Mouse (Mus musculus): ENCODE data around the gene Hist1h2ah. TPM values are rescaled to one million over a fixed set of nuclear protein-coding genes. Genes with fewer than 3 reads are reported as not detected.
"Not testable (repeated sequence)": the region's sequence is repeated elsewhere in the genome, so short reads cannot be mapped to it uniquely, and the experiment has no call there.

Hist1h2ah gene
- polyA plus RNA-seq, 1 experiment, result 89.8 TPM

DNA sequence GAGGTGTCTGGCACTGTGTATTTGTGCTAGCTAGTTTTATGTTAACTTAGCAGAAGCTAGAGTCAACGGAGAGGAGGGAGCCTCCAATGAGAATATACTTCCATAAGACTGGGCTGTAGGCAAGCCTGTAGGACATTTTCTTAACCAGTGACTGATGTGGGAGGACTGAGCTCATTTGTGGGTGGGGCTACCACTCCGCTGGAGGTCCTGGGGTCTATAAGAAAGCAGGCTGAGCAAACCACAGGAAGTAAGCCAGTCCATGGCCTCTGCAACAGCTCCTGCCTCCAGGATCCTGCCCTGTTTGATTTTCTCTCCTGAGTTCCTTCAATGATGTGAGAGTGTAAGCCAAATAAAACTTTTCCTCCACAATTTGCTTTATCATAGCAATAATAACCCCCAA lies 9.9 kb upstream of the Hist1h2ah start:
- no peak overlapping the region for H3K4me3 ChIP-seq (replicated peaks)
- peaks cover 60% of the 10 kb centered on the region for H3K4me1 ChIP-seq
- H3K36me3 ChIP-seq (replicated peaks; ENCODE audit: low read length), result no peaks in the 10 kb centered on the region
- H3K27me3 ChIP-seq (replicated peaks), result no peaks in the 10 kb centered on the region
- no peak for TF ChIP-seq GATA1 (IDR thresholded peaks at IDR 0.05; ENCODE audit: borderline replicate concordance, low read length)
- TF ChIP-seq FLI1 (IDR thresholded peaks at IDR 0.05; ENCODE audit: low read length), result no peak
- H3K9me3 ChIP-seq, result no peaks in the 10 kb centered on the region

DNA sequence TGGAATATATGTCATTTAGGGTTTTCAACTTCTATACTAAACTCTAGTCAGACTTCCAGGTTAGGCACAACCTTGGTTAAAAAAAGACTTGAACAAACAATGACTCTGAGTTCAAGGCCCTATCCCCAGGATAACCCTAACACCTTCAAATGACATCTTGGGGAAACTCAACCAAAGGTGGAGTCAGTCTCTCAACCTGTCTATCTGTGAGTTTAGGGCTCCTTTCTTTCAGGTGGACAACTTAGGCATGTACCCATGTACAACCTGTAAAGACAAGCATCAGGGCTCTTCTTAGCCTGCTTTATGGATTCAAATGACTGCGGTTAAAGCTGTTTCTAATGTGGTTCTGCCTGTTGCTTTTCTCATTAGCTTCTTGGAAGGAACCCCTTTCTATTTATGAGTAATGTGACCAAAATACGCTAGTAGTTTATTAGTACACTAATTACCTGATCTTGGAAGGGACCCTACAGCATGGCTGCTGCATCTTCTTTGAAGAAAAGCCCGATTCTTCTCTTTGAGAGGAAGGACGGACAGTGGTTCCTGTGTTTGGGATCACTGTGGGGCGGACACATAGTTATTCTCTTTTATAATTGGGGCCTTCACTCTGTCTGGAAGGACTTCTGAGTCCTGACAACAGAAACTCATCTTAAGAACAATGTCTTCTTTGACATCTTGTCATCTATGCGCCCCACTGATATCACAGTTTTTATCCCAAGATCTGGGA lies 9.2 kb upstream of the Hist1h2ah start:
- Histone ChIP-seq H3K9me3 (no peaks in the 10 kb centered on the region), H3K36me3 (replicated peaks; ENCODE audit: low read length) (no peaks in the 10 kb centered on the region), H3K27me3 (replicated peaks) (no peaks in the 10 kb centered on the region), H3K4me1 (peaks cover 60% of the 10 kb centered on the region), H3K4me3 (replicated peaks) (peak overlapping the region; percentile 85)
- TF ChIP-seq FLI1 (IDR thresholded peaks at IDR 0.05; ENCODE audit: low read length), result no peak
- TF ChIP-seq GATA1 (IDR thresholded peaks at IDR 0.05; ENCODE audit: borderline replicate concordance, low read length), result no peak

DNA sequence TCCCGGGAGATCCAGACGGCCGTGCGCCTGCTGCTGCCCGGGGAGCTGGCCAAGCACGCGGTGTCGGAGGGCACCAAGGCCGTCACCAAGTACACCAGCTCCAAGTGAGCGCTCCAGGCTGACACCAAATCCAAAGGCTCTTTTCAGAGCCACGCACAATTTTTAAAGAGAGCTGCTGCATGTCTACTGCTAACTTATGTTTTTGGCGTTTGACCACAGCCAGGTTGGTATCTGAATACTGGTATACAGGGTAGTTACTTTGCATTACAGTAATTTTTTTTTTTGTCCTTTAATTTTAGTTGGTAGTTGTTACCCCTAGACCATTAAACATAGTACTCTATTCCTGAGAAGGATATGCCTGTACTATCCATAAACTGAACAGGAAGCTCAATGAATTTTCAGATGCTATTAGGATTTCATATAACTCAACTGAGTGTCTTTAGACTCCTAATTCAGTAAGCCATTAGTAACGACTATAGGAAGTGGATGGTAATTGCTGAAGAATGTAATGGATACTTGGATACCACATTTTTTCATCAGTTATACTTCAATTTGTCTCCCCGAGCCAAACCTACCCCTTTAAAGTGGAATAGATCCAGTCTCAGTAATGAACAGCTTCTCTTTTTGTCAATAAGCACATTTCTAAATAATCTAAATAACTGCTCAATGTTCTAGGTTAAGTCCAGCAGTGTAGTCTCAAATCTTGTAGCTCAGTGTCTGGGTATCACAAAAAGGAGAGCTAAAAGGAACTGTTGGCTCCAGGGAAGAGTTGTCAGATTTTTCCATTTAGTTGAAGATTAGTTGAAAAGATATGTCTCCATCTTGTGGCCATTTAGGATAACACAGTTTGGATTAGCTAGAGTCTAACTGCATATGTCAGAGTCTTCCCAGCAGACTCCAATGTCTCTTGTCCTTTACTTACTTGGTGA lies 8.4 kb upstream of the Hist1h2ah start:
- no peaks in the 10 kb centered on the region for H3K36me3 ChIP-seq (replicated peaks; ENCODE audit: low read length)
- no peak for TF ChIP-seq FLI1 (IDR thresholded peaks at IDR 0.05; ENCODE audit: low read length)
- no peak for TF ChIP-seq GATA1 (IDR thresholded peaks at IDR 0.05; ENCODE audit: borderline replicate concordance, low read length)

DNA sequence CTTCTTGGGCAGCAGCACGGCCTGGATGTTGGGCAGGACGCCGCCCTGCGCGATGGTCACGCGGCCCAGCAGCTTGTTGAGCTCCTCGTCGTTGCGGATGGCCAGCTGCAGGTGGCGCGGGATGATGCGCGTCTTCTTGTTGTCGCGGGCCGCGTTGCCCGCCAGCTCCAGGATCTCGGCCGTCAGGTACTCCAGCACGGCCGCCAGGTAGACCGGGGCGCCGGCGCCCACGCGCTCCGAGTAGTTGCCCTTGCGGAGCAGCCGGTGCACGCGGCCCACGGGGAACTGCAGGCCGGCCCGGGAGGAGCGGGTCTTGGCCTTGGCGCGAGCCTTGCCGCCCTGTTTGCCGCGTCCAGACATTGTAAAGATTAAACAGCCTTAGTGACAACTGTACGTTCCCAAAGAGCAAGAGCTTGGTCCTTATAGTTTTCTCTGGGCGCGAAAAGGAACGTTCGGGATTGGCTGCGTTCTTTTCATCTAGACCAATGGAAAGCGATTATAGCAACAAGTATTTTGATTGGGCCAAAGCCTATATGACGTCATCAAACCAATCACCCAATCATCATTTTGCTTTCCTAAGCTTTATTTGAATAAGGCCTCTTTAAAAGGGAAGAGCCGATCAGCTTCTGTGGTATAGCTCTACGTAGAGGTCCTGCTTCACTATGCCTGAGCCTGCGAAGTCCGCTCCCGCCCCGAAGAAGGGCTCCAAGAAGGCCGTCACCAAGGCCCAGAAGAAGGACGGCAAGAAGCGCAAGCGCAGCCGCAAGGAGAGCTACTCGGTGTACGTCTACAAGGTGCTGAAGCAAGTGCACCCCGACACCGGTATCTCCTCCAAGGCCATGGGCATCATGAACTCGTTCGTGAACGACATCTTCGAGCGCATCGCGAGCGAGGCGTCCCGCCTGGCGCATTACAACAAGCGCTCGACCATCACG lies 7.5 kb upstream of the Hist1h2ah start, which contains the start of the genes Hist1h2ag and Hist1h2bj:
Gene Hist1h2ag, minus strand, starts transcription at position 377 of the 935 bp plus-strand sequence.
Gene Hist1h2bj, plus strand, starts transcription at position 647 of the 935 bp plus-strand sequence.
- not testable (repeated sequence) for H3K36me3 ChIP-seq (replicated peaks; ENCODE audit: low read length); H3K9me3 ChIP-seq; H3K27me3 ChIP-seq (replicated peaks)
- H3K4me1 ChIP-seq, result peaks cover 57% of the 10 kb centered on the region
- H3K4me3 ChIP-seq (replicated peaks), result peak within 1 kb of the TSS; percentile 89

More for the DNA sequence above, 8.4 kb upstream of the Hist1h2ah start:
- Histone ChIP-seq H3K9me3 (no peaks in the 10 kb centered on the region), H3K27me3 (replicated peaks) (no peaks in the 10 kb centered on the region), H3K4me3 (replicated peaks) (peak overlapping the region; percentile 85), H3K4me1 (peaks cover 55% of the 10 kb centered on the region)

DNA sequence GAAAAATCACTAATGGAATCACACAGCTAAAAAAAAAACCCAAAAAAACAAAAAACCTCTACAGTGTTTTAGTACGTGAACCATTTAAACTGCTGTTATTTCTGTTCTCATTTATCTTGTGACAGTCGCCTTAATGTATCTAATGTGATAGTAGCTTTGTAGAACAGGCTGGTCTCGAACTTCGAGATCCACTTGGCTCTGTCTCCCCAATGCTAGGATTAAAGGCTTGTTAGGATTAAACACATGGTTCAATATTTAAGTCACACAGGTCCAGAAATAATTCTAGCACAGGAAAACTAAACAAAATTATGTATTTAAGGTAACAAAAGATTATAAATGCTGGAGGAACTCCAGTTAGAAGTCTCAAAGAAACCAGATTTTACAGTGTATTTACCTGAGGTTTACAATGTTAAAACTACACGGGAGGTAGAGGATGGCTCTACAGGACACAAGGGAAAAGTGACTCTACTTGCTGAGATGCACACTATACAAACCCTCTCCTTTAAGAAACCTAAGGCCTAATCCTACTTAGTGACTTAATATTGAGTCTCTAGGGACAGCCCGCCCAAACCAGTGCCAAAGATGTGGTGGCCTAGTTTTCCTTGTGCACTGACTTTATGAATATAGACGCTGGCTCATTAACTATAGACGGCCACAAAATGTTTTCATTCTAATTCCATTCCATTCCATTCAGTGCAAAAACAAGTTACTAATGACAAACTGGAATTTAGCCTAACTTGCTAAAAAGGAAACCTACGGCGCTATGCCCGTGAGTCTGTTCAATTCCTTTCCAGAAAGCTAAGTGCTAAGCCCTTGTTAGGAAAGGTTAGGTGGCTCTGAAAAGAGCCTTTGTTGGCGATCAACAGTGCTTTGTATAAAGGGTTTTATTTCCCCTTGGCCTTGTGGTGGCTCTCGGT lies 6.5 kb upstream of the Hist1h2ah start:
- no peaks in the 10 kb centered on the region for H3K9me3 ChIP-seq
- TF ChIP-seq FLI1 (IDR thresholded peaks at IDR 0.05; ENCODE audit: low read length), result no peak
- TF ChIP-seq GATA1 (IDR thresholded peaks at IDR 0.05; ENCODE audit: borderline replicate concordance, low read length), result no peak
- H3K36me3 ChIP-seq (replicated peaks; ENCODE audit: low read length), result no peaks in the 10 kb centered on the region
- peak overlapping the region; percentile 89 for H3K4me3 ChIP-seq (replicated peaks)
- H3K27me3 ChIP-seq (replicated peaks), result no peaks in the 10 kb centered on the region
- H3K4me1 ChIP-seq, result peaks cover 64% of the 10 kb centered on the region

DNA sequence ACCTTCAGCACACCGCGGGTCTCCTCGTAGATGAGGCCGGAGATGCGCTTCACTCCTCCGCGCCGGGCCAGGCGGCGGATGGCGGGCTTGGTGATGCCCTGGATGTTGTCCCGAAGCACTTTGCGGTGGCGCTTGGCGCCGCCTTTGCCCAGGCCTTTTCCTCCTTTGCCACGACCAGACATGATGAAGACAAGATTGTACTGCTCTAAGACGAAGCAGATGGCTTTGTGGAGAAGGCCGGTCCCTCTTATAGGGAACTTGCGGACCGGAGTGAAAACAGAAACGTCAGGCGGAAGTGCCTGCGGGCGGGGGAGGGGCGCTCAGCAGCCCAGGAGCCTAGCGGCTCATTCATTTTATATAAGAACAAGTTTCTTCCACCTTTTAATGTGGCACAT lies 5.8 kb upstream of the Hist1h2ah start, which contains the start of gene Hist1h4i:
Gene Hist1h4i, minus strand, starts transcription at position 221 of the 395 bp plus-strand sequence.
- not testable (repeated sequence) for H3K9me3 ChIP-seq; H3K36me3 ChIP-seq (replicated peaks; ENCODE audit: low read length); H3K27me3 ChIP-seq (replicated peaks)
- Histone ChIP-seq H3K4me3 (replicated peaks) (peak within 1 kb of the TSS; percentile 90), H3K4me1 (peaks cover 72% of the 10 kb centered on the region)

DNA sequence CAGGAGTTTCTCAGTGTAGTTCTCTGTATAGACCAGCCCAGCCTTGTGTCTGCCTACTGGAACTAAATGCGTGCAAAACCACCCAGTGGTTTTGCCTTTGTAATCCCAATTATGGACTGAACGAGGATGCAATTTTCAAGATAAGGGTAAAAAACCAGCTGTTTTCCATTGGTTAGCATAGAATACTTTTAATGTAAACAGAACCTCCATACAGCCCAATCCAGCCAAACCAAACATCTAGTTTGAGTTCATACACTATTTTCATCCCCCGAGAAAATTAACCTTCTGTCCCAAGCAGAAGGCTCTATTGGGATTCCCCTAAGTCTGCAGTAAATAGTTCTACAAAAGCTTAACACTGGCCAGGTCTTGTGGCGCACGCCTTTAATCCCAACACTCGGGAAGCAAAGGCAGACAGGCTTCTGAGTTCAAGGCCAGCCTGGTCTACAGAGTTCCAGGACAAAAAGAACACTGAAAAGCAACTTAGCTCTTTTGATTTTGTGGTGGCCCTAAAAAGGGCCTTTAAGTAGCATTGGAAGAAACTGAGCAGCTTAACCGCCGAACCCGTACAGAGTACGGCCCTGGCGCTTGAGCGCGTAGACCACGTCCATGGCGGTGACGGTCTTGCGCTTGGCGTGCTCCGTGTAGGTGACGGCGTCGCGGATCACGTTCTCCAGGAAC lies 5.2 kb upstream of the Hist1h2ah start:
- no peaks in the 10 kb centered on the region for H3K36me3 ChIP-seq (replicated peaks; ENCODE audit: low read length)
- H3K4me1 ChIP-seq, result peaks cover 70% of the 10 kb centered on the region
- no peaks in the 10 kb centered on the region for H3K27me3 ChIP-seq (replicated peaks)
- no peaks in the 10 kb centered on the region for H3K9me3 ChIP-seq
- TF ChIP-seq GATA1 (IDR thresholded peaks at IDR 0.05; ENCODE audit: borderline replicate concordance, low read length) (no peak), FLI1 (IDR thresholded peaks at IDR 0.05; ENCODE audit: low read length) (no peak)
- peak overlapping the region; percentile 90 for H3K4me3 ChIP-seq (replicated peaks)

DNA sequence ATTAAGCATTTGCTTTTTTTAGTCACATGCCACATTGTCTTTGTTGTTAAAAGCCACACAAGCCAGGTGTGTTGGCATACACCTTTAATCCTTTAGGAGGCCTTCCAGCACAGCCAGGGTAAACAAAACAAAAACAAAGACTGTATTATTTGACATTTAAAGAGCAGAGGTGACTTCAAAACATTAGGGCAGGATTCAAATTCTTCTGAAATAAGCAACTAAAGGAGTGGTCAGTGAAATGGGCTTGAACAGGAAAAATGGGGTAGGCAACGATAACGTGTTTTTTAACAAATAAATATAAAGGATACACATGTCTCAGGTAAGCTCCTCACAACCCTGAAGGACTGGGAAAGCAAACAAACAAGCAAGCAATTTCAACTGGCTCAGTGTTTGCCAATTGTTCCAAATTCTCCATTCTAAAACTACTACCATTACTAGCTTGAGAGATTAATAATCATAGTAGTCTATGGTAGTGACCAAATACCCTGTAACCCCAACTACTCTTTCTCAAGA lies 4.6 kb upstream of the Hist1h2ah start:
- Histone ChIP-seq H3K9me3 (no peaks in the 10 kb centered on the region), H3K4me1 (peaks cover 66% of the 10 kb centered on the region), H3K4me3 (replicated peaks) (peak overlapping the region; percentile 90), H3K27me3 (replicated peaks) (no peaks in the 10 kb centered on the region), H3K36me3 (replicated peaks; ENCODE audit: low read length) (no peaks in the 10 kb centered on the region)
- no peak for TF ChIP-seq GATA1 (IDR thresholded peaks at IDR 0.05; ENCODE audit: borderline replicate concordance, low read length)
- no peak for TF ChIP-seq FLI1 (IDR thresholded peaks at IDR 0.05; ENCODE audit: low read length)

All from megakaryocyte, embryonic 14.5 days (primary cell).